Mouse (Mus musculus): ENCODE results near the gene Cubn.

DNA sequence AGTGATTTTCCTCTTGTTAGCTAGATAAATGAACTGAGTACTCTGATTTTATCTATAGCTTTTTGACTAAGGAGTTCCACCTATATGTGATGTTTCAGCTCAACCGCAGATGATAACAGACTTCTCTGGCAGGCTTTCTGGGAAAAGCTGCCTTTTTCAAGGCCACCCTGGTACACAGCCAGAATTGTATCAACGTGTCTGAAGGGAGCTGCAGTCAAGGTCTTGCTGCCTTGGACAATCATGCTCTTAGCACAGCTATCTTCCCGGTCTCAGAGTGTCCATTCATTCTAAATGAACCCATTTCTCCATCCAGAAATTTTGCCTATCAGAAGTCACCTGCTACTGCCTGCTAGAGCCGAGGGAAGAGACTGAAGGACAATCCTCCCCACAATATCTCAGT is 35.9 kb upstream of the Cubn start:
- TF ChIP-seq E2F4 (IDR thresholded peaks at IDR 0.05; ENCODE audit: borderline replicate concordance, low read depth, low read length), result no peak
- TF ChIP-seq CTCF (IDR thresholded peaks at IDR 0.05 in 2 of 3, conservative IDR thresholded peaks at IDR 0.05 in 1 of 3; ENCODE audit: control insufficient read depth in 1 of 3, insufficient read depth in 1 of 3, low read depth in 2 of 3, low read length in 3 of 3, poor library complexity in 1 of 3, severe bottlenecking in 1 of 3), result no peak
- TF ChIP-seq POLR2AphosphoS5 (IDR thresholded peaks at IDR 0.05; ENCODE audit: borderline replicate concordance, low read depth, low read length), result no peak
- 0 out of 2 replicates have a peak, but pooled peaks have one; percentile 7 for TF ChIP-seq GATA1 (IDR thresholded peaks at IDR 0.05; ENCODE audit: low read depth, low read length)
